Mouse (Mus musculus): ENCODE measurements around the gene St7l. TPM values are rescaled to one million over a fixed set of nuclear protein-coding genes. Genes with fewer than 3 reads are reported as not detected.

The St7l gene
- total RNA-seq, 4 experiments from 2014 or later = 40.4 to 54.6 (median 43.9) TPM

GRCm38 (mm10) chr3:104963331-104964276, 99.8 kb downstream of the St7l start:
- no peak for DNase-seq

GRCm38 (mm10) chr3:104965070-104965855, 101.5 kb downstream of the St7l start:
- no peak for DNase-seq

GRCm38 (mm10) chr3:104965991-104966554, 102.3 kb downstream of the St7l start:
- DNase-seq = no peak

GRCm38 (mm10) chr3:104967548-104968300, 103.9 kb downstream of the St7l start:
- DNase-seq = peak; percentile 75

Other genes starting within 250 kb of the St7l start
- gene Slc16a1, start 225.3 kb upstream of the St7l start, total RNA-seq (2022) = 10 to 100 TPM; 17.5 to 29.1 (median 23.5) TPM
- gene Ppm1j, start 82.9 kb upstream of the St7l start, total RNA-seq (2022) = 10 to 100 TPM in 2 of 4 experiments, 1 to 10 TPM in 2; 3.9 to 12.9 (median 9.3) TPM
- gene Fam19a3, start 82.2 kb upstream of the St7l start, total RNA-seq (2022) = 1 to 10 TPM in 2 of 4 experiments, under 1 TPM in 2; 0.52 to 2.2 (median 1.1) TPM
- 100 to 1,000 TPM; 116 to 131 (median 124) TPM for gene Rhoc, start 75.6 kb upstream of the St7l start, total RNA-seq (2022)
- gene Mov10, start 45.4 kb upstream of the St7l start, total RNA-seq (2022) = 10 to 100 TPM; 19.8 to 26.6 (median 23.7) TPM
- 10 to 100 TPM; 59.2 to 71.1 (median 63.4) TPM for gene Capza1, start 500 bp downstream of the St7l start, total RNA-seq (2022)
- gene Wnt2b, start 97.9 kb downstream of the St7l start, total RNA-seq (2022) = 10 to 100 TPM; 21.8 to 30.9 (median 26.2) TPM
- 10 to 100 TPM; 15.7 to 29.3 (median 20.8) TPM for gene Cttnbp2nl, start 189.1 kb downstream of the St7l start, total RNA-seq (2022)
- gene 4930564D02Rik, start 202.8 kb downstream of the St7l start, total RNA-seq (2022) = not detected